Comparison of ENCODE assay signal across 9 mouse cellular contexts in genomic region chr17:7176394-7176793, GRCm38 (mm10). TPM values are rescaled to one million over a fixed set of nuclear protein-coding genes. Genes with fewer than 3 reads are reported as not detected.
A peak's percentile ranks its signal among the peaks of the same experiment; 100 is the strongest.
DNase-seq lines count a peak whose midpoint lies in the region; ATAC-seq lines count a peak whose summit lies in the region.
"Had no signal": no experiment of that assay in that cellular context is flagged by ENCODE, and none has a peak within 500 bp of the region (broad histone marks: within the 10 kb centered on the region; RNA-seq: fewer than 3 reads in every experiment).

No protein-coding gene starts in this region.

- no peak for ATAC-seq in forebrain, embryonic 15.5 days (replicated peaks)
- ATAC-seq in forebrain, embryonic 12.5 days (ENCODE audit: low FRiP score) = no peak

- DNase-seq in ovary, adult 18-20 months (ENCODE audit: low spot score) = peak; percentile 29
- no peak for DNase-seq in ovary, postnatal 10 days (ENCODE audit: low spot score)
- DNase-seq in kidney, postnatal 14 days = peak; percentile 61
- peak; percentile 6 for DNase-seq in splenic B cell, adult 2 months (ENCODE audit: low read depth, low spot score)
- DNase-seq in natural killer cell, adult 2 months (ENCODE audit: low spot score in 2 of 2) = no peak
- DNase-seq in thymus, postnatal 10 days (ENCODE audit: low spot score in 2 of 2) = no peak

- no peak overlapping the region for H3K9ac ChIP-seq in forebrain, embryonic 15.5 days (replicated peaks)
- H3K9ac ChIP-seq in forebrain, embryonic 12.5 days = no peak overlapping the region
- H3K9ac ChIP-seq: limb, embryonic 15.5 days had no signal

- H3K27ac ChIP-seq in forebrain, embryonic 15.5 days (replicated peaks) = 0 out of 2 replicates have a peak overlapping the region, but pooled peaks have one; percentile 2
- no peak overlapping the region for H3K27ac ChIP-seq in forebrain, embryonic 12.5 days
- H3K27ac ChIP-seq: limb, embryonic 15.5 days had no signal

- WGBS in forebrain, embryonic 15.5 days = 40% methylated on average over 2 of the region's 2 CpGs
- 37% methylated on average over 2 of the region's 2 CpGs for WGBS in forebrain, embryonic 12.5 days

- H3K4me2 ChIP-seq in forebrain, embryonic 15.5 days (replicated peaks) = no peak overlapping the region
- H3K4me2 ChIP-seq in forebrain, embryonic 12.5 days = no peak overlapping the region
- H3K4me2 ChIP-seq: limb, embryonic 15.5 days had no signal

- H3K4me3 ChIP-seq in forebrain, embryonic 15.5 days = no peak overlapping the region
- no peak overlapping the region for H3K4me3 ChIP-seq in forebrain, embryonic 12.5 days (replicated peaks)
- H3K4me3 ChIP-seq: limb, embryonic 15.5 days had no signal

- H3K27me3 ChIP-seq in forebrain, embryonic 15.5 days = no peaks in the 10 kb centered on the region
- no peaks in the 10 kb centered on the region for H3K27me3 ChIP-seq in forebrain, embryonic 12.5 days
- no peaks in the 10 kb centered on the region for H3K27me3 ChIP-seq in splenic B cell, adult 2 months (ENCODE audit: control insufficient read depth, insufficient read depth, low read length, poor library complexity, severe bottlenecking)
- H3K27me3 ChIP-seq: limb, embryonic 15.5 days had no signal

- H3K4me1 ChIP-seq in forebrain, embryonic 15.5 days = peaks cover 9% of the 10 kb centered on the region
- H3K4me1 ChIP-seq in forebrain, embryonic 12.5 days = peaks cover 33% of the 10 kb centered on the region
- H3K4me1 ChIP-seq: limb, embryonic 15.5 days had no signal

- H3K9me3 ChIP-seq in forebrain, embryonic 15.5 days = no peaks in the 10 kb centered on the region
- H3K9me3 ChIP-seq in forebrain, embryonic 12.5 days = no peaks in the 10 kb centered on the region
- H3K9me3 ChIP-seq: limb, embryonic 15.5 days had no signal

- H3K36me3 ChIP-seq in forebrain, embryonic 15.5 days = no peaks in the 10 kb centered on the region
- no peaks in the 10 kb centered on the region for H3K36me3 ChIP-seq in forebrain, embryonic 12.5 days (replicated peaks)
- no peaks in the 10 kb centered on the region for H3K36me3 ChIP-seq in splenic B cell, adult 2 months (ENCODE audit: control insufficient read depth, insufficient read depth, low read length, poor library complexity, severe bottlenecking)
- H3K36me3 ChIP-seq: limb, embryonic 15.5 days had no signal

RNA-seq across cellular contexts. Expression of gene Rps6ka2, which starts 6.5 kb away (rescaled TPM):
- polyA plus RNA-seq in forebrain, embryonic 15.5 days (2015; fragmentation: Nextera tagmentation; extraction: Ambion mirVana) = 23.0 and 25.0 TPM in 2 replicates
- polyA plus RNA-seq in forebrain, embryonic 12.5 days (2016; fragmentation: Nextera tagmentation; extraction: Ambion mirVana) = 23.6 and 27.2 TPM in 2 replicates

Comparison
In these comparisons a context has a peak if more than half of its experiments do, and no peak if none do; other contexts are left out.
1. DNase-seq: peak in ovary, adult 18-20 months (single experiment), kidney, postnatal 14 days (single experiment) and splenic B cell, adult 2 months (single experiment); none in ovary, postnatal 10 days (single experiment), natural killer cell, adult 2 months (0 of 2) and thymus, postnatal 10 days (0 of 2).